Mouse (Mus musculus): ENCODE results near the gene Sdccag8. TPM values are rescaled to one million over a fixed set of nuclear protein-coding genes. Genes with fewer than 3 reads are reported as not detected.
A peak's percentile ranks its signal among the peaks of the same experiment; 100 is the strongest.

The Sdccag8 gene
- polyA plus RNA-seq (2015; fragmentation: Nextera tagmentation; extraction: Ambion mirVana), result 8.7 and 10.6 TPM in 2 replicates

- H3K27me3 ChIP-seq (replicated peaks), result no peaks in the 10 kb centered on the region
- H3K36me3 ChIP-seq, result no peaks in the 10 kb centered on the region
- H3K9ac ChIP-seq, result peak within 1 kb of the TSS; percentile 98
- peak; percentile 93 for ATAC-seq (ENCODE audit: extremely low read depth, insufficient number of reproducible peaks, low FRiP score, low TSS enrichment)
- peak within 1 kb of the TSS; percentile 99 for H3K27ac ChIP-seq (replicated peaks)
- H3K4me1 ChIP-seq, result peaks cover 34% of the 10 kb centered on the region
- H3K4me2 ChIP-seq, result peak within 1 kb of the TSS; percentile 78
- 0% methylated on average over 25 of the region's 25 CpGs for WGBS
- peak within 1 kb of the TSS; percentile 96 for H3K4me3 ChIP-seq
- H3K9me3 ChIP-seq, result no peaks in the 10 kb centered on the region
These were observed at the start of gene Sdccag8 for GRCm38 (mm10) chr1:176814591-176815062. Sdccag8 (plus strand) TSS chr1:176814660.

- H3K27me3 ChIP-seq (replicated peaks), result no peaks in the 10 kb centered on the region
- 62% methylated on average over 4 of the region's 4 CpGs for WGBS
- H3K9ac ChIP-seq, result no peak overlapping the region
- no peak for ATAC-seq (ENCODE audit: extremely low read depth, insufficient number of reproducible peaks, low FRiP score, low TSS enrichment)
- no peak overlapping the region for H3K4me3 ChIP-seq
- H3K4me1 ChIP-seq, result peaks cover 5% of the 10 kb centered on the region; the same call in 1 of the 2 replicates
- no peak overlapping the region for H3K4me2 ChIP-seq
- H3K27ac ChIP-seq (replicated peaks), result no peak overlapping the region
- H3K9me3 ChIP-seq, result no peaks in the 10 kb centered on the region
- H3K36me3 ChIP-seq, result peaks cover 60% of the 10 kb centered on the region
These were observed 39.9 kb upstream of the Sdccag8 start for GRCm38 (mm10) chr1:176774533-176774932.

GRCm38 (mm10) chr1:176789326-176789725 lies 25.1 kb upstream of the Sdccag8 start:
- no peak for ATAC-seq (ENCODE audit: extremely low read depth, insufficient number of reproducible peaks, low FRiP score, low TSS enrichment)
- H3K4me1 ChIP-seq, result peaks cover under 1% of the 10 kb centered on the region; the same call in 1 of the 2 replicates
- H3K27ac ChIP-seq (replicated peaks), result no peak overlapping the region
- no peak overlapping the region for H3K4me2 ChIP-seq
- H3K27me3 ChIP-seq (replicated peaks), result no peaks in the 10 kb centered on the region
- no peak overlapping the region for H3K9ac ChIP-seq
- H3K4me3 ChIP-seq, result no peak overlapping the region
- 88% methylated on average over 7 of the region's 7 CpGs for WGBS
- peaks cover 58% of the 10 kb centered on the region for H3K36me3 ChIP-seq
- H3K9me3 ChIP-seq, result no peaks in the 10 kb centered on the region

GRCm38 (mm10) chr1:176792175-176792574 lies 22.3 kb upstream of the Sdccag8 start:
- no peak for ATAC-seq (ENCODE audit: extremely low read depth, insufficient number of reproducible peaks, low FRiP score, low TSS enrichment)
- H3K4me3 ChIP-seq, result no peak overlapping the region
- H3K36me3 ChIP-seq, result peaks cover 43% of the 10 kb centered on the region
- H3K9ac ChIP-seq, result no peak overlapping the region
- H3K9me3 ChIP-seq, result no peaks in the 10 kb centered on the region
- no peak overlapping the region for H3K27ac ChIP-seq (replicated peaks)
- no peaks in the 10 kb centered on the region for H3K27me3 ChIP-seq (replicated peaks)
- WGBS, result 88% methylated on average over 1 of the region's 1 CpGs
- H3K4me1 ChIP-seq, result peaks cover 9% of the 10 kb centered on the region
- H3K4me2 ChIP-seq, result no peak overlapping the region

- H3K4me3 ChIP-seq, result no peak overlapping the region
- peaks cover 34% of the 10 kb centered on the region for H3K4me1 ChIP-seq
- H3K9ac ChIP-seq, result no peak overlapping the region
- peaks cover 6% of the 10 kb centered on the region; the same call in 1 of the 2 replicates for H3K36me3 ChIP-seq
- ATAC-seq (ENCODE audit: extremely low read depth, insufficient number of reproducible peaks, low FRiP score, low TSS enrichment), result no peak
- no peaks in the 10 kb centered on the region for H3K9me3 ChIP-seq
- no peak overlapping the region for H3K27ac ChIP-seq (replicated peaks)
- H3K4me2 ChIP-seq, result no peak overlapping the region
- H3K27me3 ChIP-seq (replicated peaks), result no peaks in the 10 kb centered on the region
These were observed 15.8 kb upstream of the Sdccag8 start for GRCm38 (mm10) chr1:176798673-176799072.

- WGBS, result 3% methylated on average over 2 of the region's 2 CpGs
- no peak for ATAC-seq (ENCODE audit: extremely low read depth, insufficient number of reproducible peaks, low FRiP score, low TSS enrichment)
- H3K4me1 ChIP-seq, result peaks cover 27% of the 10 kb centered on the region
- no peak overlapping the region for H3K27ac ChIP-seq (replicated peaks)
- no peak overlapping the region for H3K9ac ChIP-seq
- no peaks in the 10 kb centered on the region for H3K9me3 ChIP-seq
- H3K4me2 ChIP-seq, result no peak overlapping the region
- H3K36me3 ChIP-seq, result peaks cover 6% of the 10 kb centered on the region; the same call in 1 of the 2 replicates
- H3K27me3 ChIP-seq (replicated peaks), result no peaks in the 10 kb centered on the region
- H3K4me3 ChIP-seq, result no peak overlapping the region
These were observed 13.6 kb upstream of the Sdccag8 start for GRCm38 (mm10) chr1:176800728-176801365.

- H3K4me1 ChIP-seq, result peaks cover 42% of the 10 kb centered on the region
- no peak for ATAC-seq (ENCODE audit: extremely low read depth, insufficient number of reproducible peaks, low FRiP score, low TSS enrichment)
- H3K36me3 ChIP-seq, result no peaks in the 10 kb centered on the region
- H3K27ac ChIP-seq (replicated peaks), result no peak overlapping the region
- no peaks in the 10 kb centered on the region for H3K9me3 ChIP-seq
- no peaks in the 10 kb centered on the region for H3K27me3 ChIP-seq (replicated peaks)
- H3K4me2 ChIP-seq, result no peak overlapping the region
- H3K4me3 ChIP-seq, result no peak overlapping the region
- H3K9ac ChIP-seq, result no peak overlapping the region
These were observed 4.3 kb upstream of the Sdccag8 start for GRCm38 (mm10) chr1:176810161-176810560.

- Histone ChIP-seq H3K4me3 (peak overlapping the region; percentile 96), H3K9me3 (no peaks in the 10 kb centered on the region), H3K9ac (peak overlapping the region; percentile 98; the same call in 1 of the 2 replicates), H3K36me3 (no peaks in the 10 kb centered on the region), H3K27ac (replicated peaks) (peak overlapping the region; percentile 99; the same call in 1 of the 2 replicates), H3K4me1 (peaks cover 38% of the 10 kb centered on the region), H3K27me3 (replicated peaks) (no peaks in the 10 kb centered on the region), H3K4me2 (peak overlapping the region; percentile 78)
- WGBS, result 69% methylated on average over 3 of the region's 3 CpGs
- no peak for ATAC-seq (ENCODE audit: extremely low read depth, insufficient number of reproducible peaks, low FRiP score, low TSS enrichment)
These were observed 2.6 kb upstream of the Sdccag8 start for GRCm38 (mm10) chr1:176811892-176812291.

GRCm38 (mm10) chr1:176812491-176813291 lies 1.8 kb upstream of the Sdccag8 start:
- H3K4me1 ChIP-seq, result peaks cover 31% of the 10 kb centered on the region
- peak overlapping the region; percentile 98 for H3K9ac ChIP-seq
- peak overlapping the region; percentile 78 for H3K4me2 ChIP-seq
- no peaks in the 10 kb centered on the region for H3K36me3 ChIP-seq
- WGBS, result 10% methylated on average over 11 of the region's 11 CpGs
- H3K27me3 ChIP-seq (replicated peaks), result no peaks in the 10 kb centered on the region
- ATAC-seq (ENCODE audit: extremely low read depth, insufficient number of reproducible peaks, low FRiP score, low TSS enrichment), result no peak
- H3K9me3 ChIP-seq, result no peaks in the 10 kb centered on the region
- H3K27ac ChIP-seq (replicated peaks), result peak overlapping the region; percentile 99
- peak overlapping the region; percentile 96 for H3K4me3 ChIP-seq

GRCm38 (mm10) chr1:176813292-176814035 lies 996 bp upstream of the Sdccag8 start:
- peak; percentile 53 for ATAC-seq (ENCODE audit: extremely low read depth, insufficient number of reproducible peaks, low FRiP score, low TSS enrichment)
- Histone ChIP-seq H3K9ac (peak overlapping the region; percentile 98), H3K36me3 (no peaks in the 10 kb centered on the region), H3K4me1 (peaks cover 38% of the 10 kb centered on the region), H3K27me3 (replicated peaks) (no peaks in the 10 kb centered on the region), H3K27ac (replicated peaks) (peak overlapping the region; percentile 99), H3K4me3 (peak overlapping the region; percentile 96), H3K4me2 (peak overlapping the region; percentile 78), H3K9me3 (no peaks in the 10 kb centered on the region)
- WGBS, result under 1% methylated on average over 64 of the region's 75 CpGs

- peak; percentile 83 for ATAC-seq (ENCODE audit: extremely low read depth, insufficient number of reproducible peaks, low FRiP score, low TSS enrichment)
- WGBS, result under 1% methylated on average over 28 of the region's 28 CpGs
- Histone ChIP-seq H3K4me1 (peaks cover 37% of the 10 kb centered on the region), H3K27me3 (replicated peaks) (no peaks in the 10 kb centered on the region), H3K9ac (peak within 1 kb of the TSS; percentile 98), H3K36me3 (no peaks in the 10 kb centered on the region), H3K9me3 (no peaks in the 10 kb centered on the region), H3K4me3 (peak within 1 kb of the TSS; percentile 96), H3K4me2 (peak within 1 kb of the TSS; percentile 78), H3K27ac (replicated peaks) (peak within 1 kb of the TSS; percentile 99)
These were observed 432 bp upstream of the Sdccag8 start, which contains the start of gene Cep170 for GRCm38 (mm10) chr1:176814036-176814420. Cep170 (minus strand) TSS chr1:176814067.
